13 mouse cellular contexts compared by ENCODE assay signal in the genomic region with DNA sequence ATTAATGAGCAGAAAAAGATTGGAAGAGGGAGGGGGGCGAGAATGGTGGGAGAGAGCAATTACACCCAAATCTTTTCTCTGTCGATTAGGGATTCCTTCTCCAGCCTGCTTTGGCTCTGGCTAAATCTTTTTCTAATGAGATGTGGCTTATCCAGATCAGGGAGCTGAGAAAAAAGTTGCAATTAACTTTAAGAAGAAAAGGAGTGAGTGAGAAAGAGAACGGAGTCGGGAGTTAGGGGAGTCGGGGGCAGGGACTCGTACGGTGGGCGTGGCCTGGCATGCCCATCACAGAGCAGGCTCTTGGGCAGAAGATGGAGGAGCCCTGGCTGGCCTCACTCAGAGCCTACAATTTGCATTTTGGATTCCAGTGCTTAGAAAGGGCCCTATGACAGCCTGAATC. TPM values are rescaled to one million over a fixed set of nuclear protein-coding genes. Genes with fewer than 3 reads are reported as not detected.
DNase-seq lines count a peak whose midpoint lies in the region; ATAC-seq lines count a peak whose summit lies in the region.
"Had no signal": no experiment of that assay in that cellular context is flagged by ENCODE, and none has a peak within 500 bp of the region (broad histone marks: within the 10 kb centered on the region; RNA-seq: fewer than 3 reads in every experiment).

No protein-coding gene starts in this region.

- ATAC-seq in neural tube, embryonic 15.5 days (ENCODE audit: low FRiP score): no peak
- ATAC-seq in CD4-positive, CD25-positive, alpha-beta regulatory T cell, adult 4 months: no peak
- no peak for ATAC-seq in erythroblast, adult 5-6 weeks (replicated peaks; ENCODE audit: low FRiP score, poor library complexity, severe bottlenecking)
- ATAC-seq in megakaryocyte, adult 5-6 weeks (ENCODE audit: poor library complexity, severe bottlenecking): no peak

- peaks cover 66% of the 10 kb centered on the region for H3K4me1 ChIP-seq in forebrain, embryonic 10.5 days
- H3K4me1 ChIP-seq in limb, embryonic 10.5 days: peaks cover 51% of the 10 kb centered on the region
- peaks cover 7% of the 10 kb centered on the region; the same call in 1 of the 2 replicates for H3K4me1 ChIP-seq in neural tube, embryonic 15.5 days

- no peak overlapping the region for H3K9ac ChIP-seq in neural tube, embryonic 15.5 days (replicated peaks)

- H3K4me3 ChIP-seq in forebrain, embryonic 10.5 days: peak overlapping the region; percentile 42
- peak overlapping the region; percentile 29 for H3K4me3 ChIP-seq in limb, embryonic 10.5 days
- H3K4me3 ChIP-seq in neural tube, embryonic 15.5 days (replicated peaks): 0 out of 2 replicates have a peak overlapping the region, but pooled peaks have one; percentile 5

- DNase-seq in layer of hippocampus, postnatal 10 days (ENCODE audit: low spot score in 2 of 2): peak; percentile 25 to 39
- DNase-seq in layer of hippocampus, postnatal 36 days: no peak
- DNase-seq in forebrain, embryonic 10.5 days (ENCODE audit: extremely low spot score, low spot score): peak; percentile 52
- no peak for DNase-seq in limb, embryonic 10.5 days (ENCODE audit: low spot score)
- DNase-seq: cerebellum, adult 11 months; heart, postnatal 36 days; thymus, postnatal 14 days had no signal

- H3K27ac ChIP-seq in forebrain, embryonic 10.5 days: peak overlapping the region; percentile 79
- peak overlapping the region; percentile 75 for H3K27ac ChIP-seq in limb, embryonic 10.5 days
- H3K27ac ChIP-seq in neural tube, embryonic 15.5 days (replicated peaks): no peak overlapping the region

- no peaks in the 10 kb centered on the region for H3K9me3 ChIP-seq in forebrain, embryonic 10.5 days
- no peaks in the 10 kb centered on the region for H3K9me3 ChIP-seq in limb, embryonic 10.5 days (replicated peaks)
- no peaks in the 10 kb centered on the region for H3K9me3 ChIP-seq in neural tube, embryonic 15.5 days (replicated peaks)

- H3K27me3 ChIP-seq in forebrain, embryonic 10.5 days (ENCODE audit: poor library complexity, severe bottlenecking): peaks cover 53% of the 10 kb centered on the region
- peaks cover 69% of the 10 kb centered on the region for H3K27me3 ChIP-seq in limb, embryonic 10.5 days (ENCODE audit: low read depth, poor library complexity, severe bottlenecking)
- H3K27me3 ChIP-seq in neural tube, embryonic 15.5 days (replicated peaks): peaks cover 8% of the 10 kb centered on the region

- peak overlapping the region; percentile 32 for H3K4me2 ChIP-seq in neural tube, embryonic 15.5 days

- WGBS in forebrain, embryonic 10.5 days: 6% methylated on average over 8 of the region's 8 CpGs
- WGBS in limb, embryonic 10.5 days: 7% methylated on average over 8 of the region's 8 CpGs
- WGBS in neural tube, embryonic 15.5 days: 12% methylated on average over 8 of the region's 8 CpGs

- H3K36me3 ChIP-seq in forebrain, embryonic 10.5 days (replicated peaks): peaks cover 12% of the 10 kb centered on the region
- H3K36me3 ChIP-seq in limb, embryonic 10.5 days: no peaks in the 10 kb centered on the region
- H3K36me3 ChIP-seq in neural tube, embryonic 15.5 days: no peaks in the 10 kb centered on the region

RNA-seq across cellular contexts. Expression of gene Emx2, which starts 35.8 kb away (rescaled TPM):
- total RNA-seq in layer of hippocampus, postnatal 10 days (2021): 10 to 100 TPM; 18.6 to 24.2 TPM
- total RNA-seq in layer of hippocampus, postnatal 36 days (2021): 10 to 100 TPM; 27.0 to 29.0 TPM
- 44.1 and 48.1 TPM in 2 replicates for polyA plus RNA-seq in forebrain, embryonic 10.5 days (2016; fragmentation: Nextera tagmentation; extraction: Ambion mirVana)
- 12.0 and 12.7 TPM in 2 replicates for polyA plus RNA-seq in limb, embryonic 10.5 days (2016; fragmentation: Nextera tagmentation; extraction: Ambion mirVana)
- 0.06 TPM in 1 of 2 replicates, not detected in the other for polyA plus RNA-seq in neural tube, embryonic 15.5 days (2015; fragmentation: Nextera tagmentation; extraction: Ambion mirVana)
- not detected for polyA plus RNA-seq in CD4-positive, CD25-positive, alpha-beta regulatory T cell, adult 4 months (2017; shearing (Covaris generic))
- not detected in 2 replicates for total RNA-seq in erythroblast, adult 5-6 weeks (2015; ENCODE audit: low replicate concordance)
- 0.77 TPM in 1 of 2 replicates, not detected in the other for total RNA-seq in erythroblast, adult 5-6 weeks (2017; ENCODE audit: low replicate concordance)
- total RNA-seq in megakaryocyte, adult 5-6 weeks (2015): not detected in 2 replicates
- not detected in 2 replicates for total RNA-seq in megakaryocyte, adult 5-6 weeks (2017)
- total RNA-seq: heart, postnatal 36 days had no signal
- polyA plus RNA-seq: liver, embryonic 16.5 days; small intestine, adult 2 months had no signal

Comparison
In these comparisons a context has a peak if more than half of its experiments do, and no peak if none do; other contexts are left out.
1. DNase-seq: peak in layer of hippocampus, postnatal 10 days (2 of 2) and forebrain, embryonic 10.5 days (single experiment); none in layer of hippocampus, postnatal 36 days (0 of 2) and limb, embryonic 10.5 days (single experiment).
2. RNA of gene Emx2, which starts 35.8 kb away (total RNA-seq): 27.0 to 29.0 TPM in layer of hippocampus, postnatal 36 days and 18.6 to 24.2 TPM in layer of hippocampus, postnatal 10 days; 0.77 TPM in erythroblast, adult 5-6 weeks and not detected in megakaryocyte, adult 5-6 weeks; every median in the first group is over 10 times any median in the second.
3. Peak in every context shown above with its lines, with median percentiles within 50 percentile points of each other: H3K4me3 ChIP-seq.